12 mouse cellular contexts compared by ENCODE assay signal in the genomic region with DNA sequence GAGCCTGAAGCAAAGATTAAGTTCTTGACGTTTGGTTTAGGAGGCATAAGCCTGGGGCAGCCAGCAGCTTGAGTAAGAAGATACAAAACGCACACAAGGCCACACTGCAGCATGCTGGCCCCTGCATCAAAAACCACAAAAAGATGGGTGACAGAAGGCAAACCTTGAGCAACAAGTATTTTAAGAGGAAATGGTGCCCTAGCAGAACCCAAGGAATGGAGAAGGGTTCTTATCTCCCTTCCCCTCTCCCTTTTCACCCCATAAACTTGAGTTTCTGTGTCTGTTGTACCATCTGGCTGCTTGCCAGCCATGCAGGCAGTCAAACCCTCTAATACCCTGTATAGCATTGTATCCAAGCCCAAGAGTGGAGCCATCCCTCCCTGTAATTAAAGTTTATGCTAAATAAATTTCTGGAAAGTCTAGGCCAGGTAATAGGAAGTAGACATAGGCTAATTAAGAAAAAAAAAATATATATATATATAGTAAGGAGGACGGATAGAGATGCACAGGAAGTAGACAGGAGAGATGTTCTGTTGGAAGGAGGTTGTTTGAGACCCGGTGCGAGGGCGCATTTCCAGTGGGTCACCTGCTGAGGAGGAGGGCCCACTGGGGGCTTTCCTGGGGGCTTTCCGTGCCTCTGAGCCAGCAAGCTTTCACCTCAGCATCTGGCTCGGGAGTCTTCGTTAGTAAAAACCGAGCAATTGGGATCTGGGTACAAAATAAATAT. TPM values are rescaled to one million over a fixed set of nuclear protein-coding genes. Genes with fewer than 3 reads are reported as not detected.
DNase-seq lines count a peak whose midpoint lies in the region; ATAC-seq lines count a peak whose summit lies in the region.
"Had no signal": no experiment of that assay in that cellular context is flagged by ENCODE, and none has a peak within 500 bp of the region (broad histone marks: within the 10 kb centered on the region; RNA-seq: fewer than 3 reads in every experiment).

No protein-coding gene starts in this region.

- no peak overlapping the region; the same call in 1 of the 2 replicates for H3K27ac ChIP-seq in heart, embryonic 12.5 days (ENCODE audit: poor library complexity, severe bottlenecking)
- H3K27ac ChIP-seq in midbrain, embryonic 10.5 days (replicated peaks), result peak overlapping the region; percentile 17; the same call in 1 of the 2 replicates
- H3K27ac ChIP-seq in midbrain, embryonic 16.5 days (ENCODE audit: low read length), result no peak overlapping the region
- H3K27ac ChIP-seq: gastrocnemius, adult 2 months had no signal

- no peaks in the 10 kb centered on the region for H3K36me3 ChIP-seq in heart, embryonic 12.5 days
- no peaks in the 10 kb centered on the region for H3K36me3 ChIP-seq in midbrain, embryonic 10.5 days
- no peaks in the 10 kb centered on the region for H3K36me3 ChIP-seq in midbrain, embryonic 16.5 days (ENCODE audit: control insufficient read depth, insufficient read depth, low read length)

- 39% methylated on average over 10 of the region's 10 CpGs for WGBS in heart, embryonic 12.5 days
- WGBS in midbrain, embryonic 10.5 days, result 63% methylated on average over 10 of the region's 10 CpGs
- WGBS in midbrain, embryonic 16.5 days, result 65% methylated on average over 10 of the region's 10 CpGs

- H3K9ac ChIP-seq in heart, embryonic 12.5 days, result no peak overlapping the region
- no peak overlapping the region for H3K9ac ChIP-seq in midbrain, embryonic 16.5 days (ENCODE audit: low read depth, low read length)

- H3K27me3 ChIP-seq in heart, embryonic 12.5 days (replicated peaks), result no peaks in the 10 kb centered on the region
- no peaks in the 10 kb centered on the region for H3K27me3 ChIP-seq in midbrain, embryonic 10.5 days (ENCODE audit: low read depth, poor library complexity, severe bottlenecking)
- no peaks in the 10 kb centered on the region for H3K27me3 ChIP-seq in midbrain, embryonic 16.5 days (ENCODE audit: control insufficient read depth, insufficient read depth, low read depth, low read length)

- no peak for DNase-seq in heart, postnatal 4 days
- DNase-seq in midbrain, embryonic 10.5 days (ENCODE audit: low spot score), result no peak
- DNase-seq in MEL-GATA-1-ER (ENCODE audit: extremely low read depth, low read depth), result peak; percentile 92
- DNase-seq in liver, result no peak
- DNase-seq in ovary, postnatal 36 days (ENCODE audit: low spot score), result no peak
- DNase-seq: gastrocnemius, adult 2 months; lung, adult 2 months had no signal

- peak overlapping the region; percentile 25 for H3K4me2 ChIP-seq in heart, embryonic 12.5 days
- H3K4me2 ChIP-seq in midbrain, embryonic 16.5 days (ENCODE audit: low read length), result no peak overlapping the region

- peaks cover 11% of the 10 kb centered on the region for H3K4me1 ChIP-seq in heart, embryonic 12.5 days (replicated peaks)
- no peaks in the 10 kb centered on the region for H3K4me1 ChIP-seq in midbrain, embryonic 10.5 days
- no peaks in the 10 kb centered on the region; the same call in 1 of the 2 replicates for H3K4me1 ChIP-seq in midbrain, embryonic 16.5 days (ENCODE audit: control insufficient read depth, insufficient read depth, low read length)

- no peak overlapping the region for H3K4me3 ChIP-seq in heart, embryonic 12.5 days
- H3K4me3 ChIP-seq in midbrain, embryonic 10.5 days, result no peak overlapping the region
- no peak overlapping the region for H3K4me3 ChIP-seq in midbrain, embryonic 16.5 days (ENCODE audit: low read depth, low read length)
- H3K4me3 ChIP-seq: gastrocnemius, adult 2 months had no signal

- no peaks in the 10 kb centered on the region for H3K9me3 ChIP-seq in heart, embryonic 12.5 days (replicated peaks)
- H3K9me3 ChIP-seq in midbrain, embryonic 10.5 days (replicated peaks), result no peaks in the 10 kb centered on the region
- H3K9me3 ChIP-seq in midbrain, embryonic 16.5 days (replicated peaks; ENCODE audit: control insufficient read depth, low read length, poor library complexity, severe bottlenecking), result no peaks in the 10 kb centered on the region

- no peak for ATAC-seq in heart, embryonic 12.5 days (ENCODE audit: insufficient number of reproducible peaks, low FRiP score)
- ATAC-seq in midbrain, embryonic 16.5 days, result no peak
- ATAC-seq in megakaryocyte progenitor cell, adult 5-6 weeks (replicated peaks; ENCODE audit: poor library complexity), result peak; percentile 84

RNA-seq across cellular contexts. Expression of a gene that starts 16.0 kb away (rescaled TPM):
- not detected in 2 replicates for polyA plus RNA-seq in heart, embryonic 12.5 days (2016; fragmentation: Nextera tagmentation; extraction: Ambion mirVana)
- not detected for total RNA-seq in heart, postnatal 4 days (2021)
- polyA plus RNA-seq in midbrain, embryonic 10.5 days (2016; fragmentation: Nextera tagmentation; extraction: Ambion mirVana), result not detected in 2 replicates
- polyA plus RNA-seq in midbrain, embryonic 16.5 days (2015; fragmentation: Nextera tagmentation; extraction: Ambion mirVana), result not detected in 2 replicates
- total RNA-seq in megakaryocyte progenitor cell, adult 5-6 weeks (2015), result not detected in 2 replicates
- total RNA-seq in megakaryocyte progenitor cell, adult 5-6 weeks (2017), result not detected in 2 replicates
- total RNA-seq: gastrocnemius, adult 2 months; left cerebral cortex, postnatal 25 days had no signal
- polyA plus RNA-seq: hindbrain, embryonic 11.5 days had no signal
